Mouse (Mus musculus) right cerebral cortex, postnatal 10 days (tissue): Measurements from ENCODE around the gene Large2.
A peak's percentile ranks its signal among the peaks of the same experiment; 100 is the strongest.

Experiments used
- DNase-seq, 2 experiments: peaks; one replicate each; pipeline ENCODE4 v3.0.0; 2021; ENCODE audit warnings: low spot score in 2 of 2

Large2 gene

GRCm38 (mm10) chr2:92390206-92390930, 15.7 kb upstream of the Large2 start:
- peak in 1 of 2 experiments; percentile 57 for DNase-seq

GRCm38 (mm10) chr2:92389645-92390044, 15.0 kb upstream of the Large2 start:
- no peak for DNase-seq

- DNase-seq = peak; percentile 96 to 98
These were observed 14.4 kb upstream of the Large2 start for GRCm38 (mm10) chr2:92388891-92389641.

DNA sequence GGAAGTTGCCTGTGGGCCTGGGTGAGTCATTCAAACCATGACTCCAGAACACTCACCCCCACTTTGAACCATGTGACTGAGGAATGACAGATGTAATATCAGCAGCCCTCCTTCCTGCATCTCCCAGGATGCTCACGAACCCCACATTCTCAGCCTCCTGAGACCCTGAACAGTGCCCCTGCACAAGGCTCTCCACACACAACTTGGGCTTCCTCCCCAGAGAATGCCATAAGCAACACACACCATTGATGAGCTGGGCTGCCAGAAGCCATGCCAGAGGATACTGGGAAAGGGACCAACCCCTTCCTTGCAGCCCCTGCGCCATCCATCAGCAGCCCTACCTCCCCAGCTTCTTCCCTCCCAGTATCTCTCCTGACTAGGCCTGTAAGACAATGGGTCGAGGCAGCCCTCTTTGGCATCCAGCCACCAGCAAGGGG, 13.4 kb upstream of the Large2 start:
- DNase-seq = peak in 1 of 2 experiments; percentile 50

GRCm38 (mm10) chr2:92387646-92388045, 13.0 kb upstream of the Large2 start:
- peak in 1 of 2 experiments; percentile 55 for DNase-seq

GRCm38 (mm10) chr2:92386821-92387570, 12.3 kb upstream of the Large2 start:
- peak in 1 of 2 experiments; percentile 41 for DNase-seq

DNA sequence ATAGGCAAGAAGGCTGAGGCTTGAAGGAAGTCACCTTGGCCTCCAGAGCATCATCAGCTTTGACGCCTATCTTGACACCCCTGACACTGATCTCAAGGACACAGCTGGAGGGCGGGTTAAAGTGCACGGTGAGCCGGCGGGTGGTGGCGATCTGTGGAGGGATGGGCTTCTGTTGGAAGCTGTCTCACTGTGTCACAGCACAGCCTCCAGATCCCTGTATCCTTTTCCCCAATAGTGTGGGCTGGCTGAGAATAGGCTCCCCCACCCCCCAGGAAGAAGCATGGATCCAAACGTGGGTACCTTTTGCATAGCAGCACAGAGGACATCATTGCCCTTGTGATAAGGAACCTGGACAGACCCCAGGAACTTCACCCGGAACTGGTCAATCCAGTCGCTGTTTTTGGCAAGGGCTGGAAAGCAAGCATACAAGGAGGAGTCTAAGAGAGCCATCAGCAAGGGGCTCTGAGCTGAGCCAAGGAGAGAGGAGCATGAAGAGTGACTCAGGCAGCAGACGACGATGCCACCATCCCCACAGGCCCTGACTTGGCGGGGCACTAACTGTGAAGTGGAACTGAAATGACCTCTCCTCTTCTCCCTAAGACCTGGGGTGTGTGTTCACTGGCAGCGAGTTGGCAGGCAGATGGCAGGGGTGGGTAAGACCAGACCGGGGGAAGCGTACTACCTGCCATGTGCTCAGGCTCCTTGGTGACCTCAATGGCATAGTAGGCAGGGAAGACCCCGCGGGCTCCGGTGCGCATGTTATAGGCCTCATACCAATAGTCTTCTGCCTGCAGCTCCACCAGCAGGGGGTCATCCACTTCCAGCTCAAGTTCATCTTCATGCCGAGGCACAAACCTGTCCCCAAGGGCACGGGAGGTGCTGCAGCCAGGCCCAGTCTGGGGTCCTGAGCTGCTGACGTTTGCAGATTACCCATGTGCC, 10.7 kb upstream of the Large2 start:
- no peak for DNase-seq

GRCm38 (mm10) chr2:92384101-92384500, 9.4 kb upstream of the Large2 start:
- no peak for DNase-seq

GRCm38 (mm10) chr2:92382759-92383158, 8.1 kb upstream of the Large2 start:
- no peak for DNase-seq

DNA sequence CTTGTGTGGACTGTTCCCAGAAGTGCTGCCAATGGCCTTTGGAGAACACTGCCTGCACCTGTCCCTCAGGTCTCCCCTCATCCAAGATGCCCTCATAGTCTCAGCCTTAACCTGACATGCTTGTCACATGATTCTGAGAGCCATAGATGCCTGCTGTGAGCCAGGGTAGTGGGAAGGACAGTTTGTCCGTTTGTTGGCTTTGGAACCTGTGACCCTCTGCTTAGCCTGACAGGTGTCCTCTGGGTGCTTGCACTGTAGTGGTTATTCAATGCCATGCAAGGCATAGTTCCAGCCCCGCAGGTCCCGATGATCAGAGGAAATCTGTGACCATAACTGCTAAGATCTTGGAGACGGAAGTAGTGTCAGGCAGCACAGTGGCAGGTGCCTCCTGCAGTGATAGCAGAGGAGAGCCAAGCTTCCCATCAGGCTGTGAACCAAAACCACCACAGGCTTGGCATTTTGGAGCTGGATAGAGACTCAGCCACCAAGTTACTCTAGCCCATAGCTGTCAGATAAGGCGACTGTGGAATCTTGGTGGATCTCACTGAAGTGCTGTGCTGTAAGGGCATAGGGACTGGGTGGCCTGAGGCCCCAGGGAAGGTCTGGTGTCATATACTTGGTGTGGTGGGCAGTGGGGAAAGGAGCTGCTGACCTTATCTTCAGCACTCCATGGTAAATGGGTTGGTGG, 7.4 kb upstream of the Large2 start, which contains the start of gene 1700029I15Rik:
TSS of gene 1700029I15Rik (plus strand) at position 638 of the 688 bp plus-strand sequence.
- DNase-seq = no peak

- no peak for DNase-seq
These were observed 6.5 kb upstream of the Large2 start for GRCm38 (mm10) chr2:92381161-92381560.

DNA sequence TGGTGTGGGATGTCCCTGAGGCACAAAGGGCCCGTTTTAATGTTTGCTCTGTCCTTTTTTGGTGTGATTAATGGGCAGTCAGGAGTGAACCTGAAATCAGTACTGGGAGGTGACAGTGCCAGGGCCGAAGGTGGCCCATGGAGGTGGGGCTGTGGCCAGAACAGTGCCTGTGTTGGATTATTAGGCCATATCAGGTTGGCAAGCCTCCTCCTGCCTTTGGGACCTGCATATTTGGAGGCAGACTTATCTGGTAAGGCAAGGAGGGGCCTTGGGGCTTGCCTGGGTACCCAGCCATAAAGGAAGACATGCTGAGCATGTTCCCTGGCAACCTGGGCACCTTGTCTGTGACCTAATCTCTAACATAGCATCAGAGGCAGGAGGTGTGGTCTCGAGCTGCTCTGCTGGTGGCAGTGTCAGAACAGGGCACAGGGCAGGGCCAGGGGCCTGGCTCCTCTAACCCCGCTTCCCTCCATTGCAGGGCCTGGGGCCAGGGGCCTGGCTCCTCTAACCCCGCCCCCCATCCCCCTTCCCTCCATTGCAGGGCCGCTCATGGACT, 5.9 kb upstream of the Large2 start:
- DNase-seq = no peak

DNA sequence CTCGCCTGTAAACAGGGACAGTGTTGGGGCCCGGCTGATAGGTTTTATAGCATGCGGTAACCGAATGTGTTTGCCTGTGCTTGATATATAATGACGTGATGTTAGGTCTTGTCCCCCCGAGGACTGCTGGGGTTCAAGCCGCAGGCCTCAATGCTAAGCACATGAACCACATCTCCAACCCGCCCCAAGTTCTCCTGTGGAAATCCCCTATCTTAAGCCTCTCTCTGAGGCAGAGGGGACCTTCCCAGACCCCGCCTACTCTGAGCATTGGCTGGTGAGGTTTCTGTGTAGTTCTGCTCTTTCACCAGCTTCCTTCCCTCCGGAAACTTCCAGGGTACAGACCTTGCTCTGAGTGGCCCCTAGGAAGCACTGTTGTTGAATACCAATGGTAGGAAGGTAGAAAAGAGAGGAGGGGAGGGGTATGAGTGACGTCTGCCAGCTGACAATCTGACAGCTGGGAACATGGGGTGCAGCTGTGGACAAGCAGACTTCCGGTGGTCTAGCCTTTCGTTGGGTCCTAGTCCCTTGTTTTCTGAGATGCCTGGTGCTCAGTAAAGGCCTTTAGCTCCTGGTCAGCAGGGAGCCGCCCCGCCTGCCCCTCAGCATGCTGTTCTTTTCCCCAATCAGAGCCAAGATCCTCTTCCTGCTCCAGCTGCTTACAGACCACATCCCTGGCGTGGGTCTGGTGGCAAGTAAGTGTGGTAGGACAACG, 5.3 kb upstream of the Large2 start:
- DNase-seq = no peak

DNA sequence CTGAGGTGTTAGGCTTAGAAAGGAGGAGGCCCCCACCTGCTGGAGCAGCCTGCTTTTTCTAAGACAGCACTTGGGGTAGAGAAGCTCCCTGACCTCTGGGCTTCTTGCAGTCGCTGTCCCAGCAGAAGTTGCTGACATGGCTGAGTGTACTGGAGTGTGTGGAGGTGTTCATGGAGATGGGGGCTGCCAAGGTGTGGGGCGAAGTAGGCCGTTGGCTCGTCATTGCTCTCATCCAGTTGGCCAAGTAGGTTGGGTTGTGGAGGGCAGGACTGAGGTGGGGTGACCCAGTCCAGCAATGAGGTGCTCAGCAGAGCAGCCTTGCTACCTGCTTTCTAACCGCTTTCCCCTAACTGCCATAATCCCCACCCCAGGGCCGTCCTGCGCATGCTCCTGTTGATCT, 2.7 kb upstream of the Large2 start:
- DNase-seq = no peak

DNA sequence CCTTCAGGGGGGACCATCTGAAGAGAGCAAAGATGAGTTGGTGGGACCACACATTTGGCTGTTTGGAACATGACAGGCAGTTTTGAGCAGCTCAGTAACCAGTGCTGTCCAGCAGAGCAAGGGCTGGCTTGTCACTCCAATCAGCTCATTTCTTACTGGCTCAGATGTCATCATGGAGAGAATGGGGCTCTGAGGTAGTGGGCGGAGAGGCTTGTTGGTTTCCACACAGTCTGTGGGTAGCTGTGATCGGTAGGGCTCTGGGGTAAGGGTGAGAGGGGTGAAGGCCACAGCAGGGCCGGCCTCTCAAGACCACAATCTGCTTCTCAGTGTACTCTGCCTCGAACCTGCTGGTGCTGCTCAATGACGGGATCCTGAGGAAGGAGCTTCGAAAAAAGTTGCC, 1.6 kb upstream of the Large2 start:
- no peak for DNase-seq

GRCm38 (mm10) chr2:92375788-92376187, 1.1 kb upstream of the Large2 start:
- DNase-seq = no peak

- DNase-seq = peak; percentile 97 to 99
These were observed 492 bp upstream of the Large2 start for GRCm38 (mm10) chr2:92375099-92375623.

GRCm38 (mm10) chr2:92373437-92373813, 1.2 kb downstream of the Large2 start:
- DNase-seq = no peak

GRCm38 (mm10) chr2:92372767-92373436, 1.8 kb downstream of the Large2 start:
- DNase-seq = peak in 1 of 2 experiments; percentile 43
